Mouse (Mus musculus) kidney, adult 2 months (tissue): ENCODE data around the gene Gbp2b. TPM values are rescaled to one million over a fixed set of nuclear protein-coding genes. Genes with fewer than 3 reads are reported as not detected.
"Not testable (repeated sequence)": the region's sequence is repeated elsewhere in the genome, so short reads cannot be mapped to it uniquely, and the experiment has no call there.

Source experiments
- DNase-seq: peaks from one replicate; pipeline ENCODE4 v3.0.0; 2021
- H3K27ac ChIP-seq: fragments of 200-500 bp; 2 replicates; pipeline ENCODE4 v1.5.1; 2012; ENCODE audit warnings: low read depth, low read length, control low read depth, inconsistent platforms; ENCODE audit not compliant: insufficient read depth
- H3K27me3 ChIP-seq: fragments of 200-500 bp; replicated peaks from 2 replicates; pipeline ENCODE4 v1.6.1; 2012; ENCODE audit warnings: mild to moderate bottlenecking, moderate library complexity, low read length, inconsistent platforms; ENCODE audit not compliant: control insufficient read depth, insufficient read depth
- H3K36me3 ChIP-seq: fragments of 200-500 bp; 2 replicates; pipeline ENCODE4 v1.6.1; 2012; ENCODE audit warnings: mild to moderate bottlenecking, moderate library complexity, low read length, inconsistent platforms; ENCODE audit not compliant: control insufficient read depth, insufficient read depth
- H3K4me1 ChIP-seq: fragments of 200-500 bp; 2 replicates; pipeline ENCODE4 v1.6.1; 2011; ENCODE audit warnings: low read length; ENCODE audit not compliant: control insufficient read depth, insufficient read depth
- H3K4me3 ChIP-seq: fragments of 200-500 bp; 2 replicates; pipeline ENCODE4 v1.5.1; 2011; ENCODE audit warnings: mild to moderate bottlenecking, low read depth, low read length, control low read depth; ENCODE audit not compliant: insufficient read depth
- CTCF ChIP-seq: fragments of 200-500 bp; conservative IDR thresholded peaks from 2 replicates; pipeline ENCODE4 v1.5.1; 2011; ENCODE audit warnings: low read depth, mild to moderate bottlenecking, control low read depth, low read length, moderate library complexity, mixed read lengths; ENCODE audit not compliant: insufficient read depth, insufficient read length
- POLR2A ChIP-seq: fragments of 200-500 bp; IDR thresholded peaks from one replicate; pipeline ENCODE4 v1.6.1; 2011; ENCODE audit warnings: low read depth, low read length, control low read depth
- WGBS: fragments of 180-500 bp; shearing (Covaris S2); methylation state at CpG from one replicate; pipeline ENCODE4 v1.1.7; 2018; 5-methylcytosine and 5-hydroxymethylcytosine counted together
- polyA plus RNA-seq: library from polyadenylated mRNA; depleted of rRNA; stranded (reverse); fragments of >200 nt; gene quantifications from 2 replicates; pipeline ENCODE4 v1.2.3, GENCODE M21; 2012

Gbp2b gene
- polyA plus RNA-seq, 1 experiment: 0.27 TPM

- DNase-seq: no peak
- no peak overlapping the region; the same call in 1 of the 2 replicates for H3K4me3 ChIP-seq
- H3K27ac ChIP-seq: no peak overlapping the region
Measured at GRCm38 (mm10) chr3:142561045-142561646, 33.5 kb upstream of the Gbp2b start.

DNA sequence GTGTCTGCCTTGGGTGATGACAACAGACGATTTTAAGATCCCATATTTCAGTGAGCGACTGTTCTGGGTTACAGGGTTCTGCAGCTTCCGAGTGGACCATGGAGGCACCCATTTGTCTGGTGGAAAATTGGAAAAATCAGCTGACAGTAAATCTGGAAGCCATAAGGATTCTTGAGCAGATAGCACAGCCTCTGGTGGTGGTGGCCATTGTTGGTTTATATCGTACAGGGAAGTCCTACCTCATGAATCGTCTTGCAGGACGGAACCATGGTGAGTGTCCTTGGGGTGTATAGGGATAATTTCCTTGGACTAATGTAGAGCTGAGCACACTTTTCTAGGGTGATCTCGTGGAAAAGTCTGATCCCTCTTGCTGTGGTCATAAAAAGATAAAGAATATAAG is 33.0 kb upstream of the Gbp2b start:
- TF ChIP-seq POLR2A (no peak), CTCF (no peak)
- Histone ChIP-seq H3K4me1 (no peaks in the 10 kb centered on the region), H3K4me3 (no peak overlapping the region), H3K27ac (no peak overlapping the region), H3K36me3 (no peaks in the 10 kb centered on the region), H3K27me3 (no peaks in the 10 kb centered on the region)
- WGBS: 82% methylated on average over 7 of the region's 7 CpGs
- no peak for DNase-seq

More at GRCm38 (mm10) chr3:142561045-142561646, 33.5 kb upstream of the Gbp2b start:
- Histone ChIP-seq H3K4me1 (no peaks in the 10 kb centered on the region), H3K36me3 (no peaks in the 10 kb centered on the region), H3K27me3 (no peaks in the 10 kb centered on the region)
- WGBS: 80% methylated on average over 14 of the region's 14 CpGs
- TF ChIP-seq CTCF: no peak
- TF ChIP-seq POLR2A: no peak

DNA sequence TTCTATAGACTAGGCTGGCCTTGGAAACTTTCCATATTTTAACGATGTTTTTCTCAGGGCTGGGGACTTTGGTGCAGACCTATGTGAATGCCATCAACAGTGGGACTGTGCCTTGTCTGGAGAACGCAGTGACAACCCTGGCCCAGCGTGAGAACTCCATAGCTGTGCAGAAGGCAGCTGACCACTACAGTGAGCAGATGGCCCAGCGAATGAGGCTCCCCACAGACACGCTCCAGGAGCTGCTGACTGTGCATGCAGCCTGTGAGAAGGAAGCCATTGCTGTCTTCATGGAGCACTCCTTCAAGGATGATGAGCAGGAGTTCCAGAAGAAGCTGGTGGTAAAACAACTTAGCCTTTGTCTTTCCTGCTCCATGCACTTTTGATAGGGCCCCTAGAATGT is 27.2 kb upstream of the Gbp2b start:
- not testable (repeated sequence) for H3K4me3 ChIP-seq, DNase-seq, H3K4me1 ChIP-seq, H3K27me3 ChIP-seq, H3K27ac ChIP-seq, H3K36me3 ChIP-seq
- 75% methylated on average over 5 of the region's 5 CpGs for WGBS

DNA sequence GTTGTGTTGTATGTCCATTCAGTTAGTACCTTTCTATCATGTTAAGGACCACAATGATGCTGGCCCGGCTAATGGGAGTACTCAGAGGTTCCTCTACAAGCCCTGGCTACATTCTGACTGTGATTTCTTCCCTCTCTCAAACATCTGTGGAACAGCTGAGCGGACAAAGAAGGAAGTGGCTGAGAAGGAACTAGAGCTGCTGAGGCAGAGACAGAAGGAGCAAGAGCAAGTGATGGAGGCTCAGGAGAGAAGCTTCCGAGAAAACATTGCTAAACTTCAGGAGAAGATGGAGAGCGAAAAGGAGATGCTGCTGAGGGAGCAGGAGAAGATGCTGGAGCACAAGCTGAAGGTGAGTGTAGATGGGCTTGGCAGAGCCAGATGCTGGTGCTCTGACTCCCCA is 23.9 kb upstream of the Gbp2b start:
- no peak overlapping the region for H3K27ac ChIP-seq
- WGBS: 93% methylated on average over 4 of the region's 4 CpGs
- H3K4me3 ChIP-seq: no peak overlapping the region
- no peaks in the 10 kb centered on the region for H3K36me3 ChIP-seq
- TF ChIP-seq CTCF (no peak), POLR2A (no peak)
- no peak for DNase-seq
- no peaks in the 10 kb centered on the region for H3K27me3 ChIP-seq
- H3K4me1 ChIP-seq: no peaks in the 10 kb centered on the region

GRCm38 (mm10) chr3:142577108-142577507 is 17.5 kb upstream of the Gbp2b start:
- 73% methylated on average over 3 of the region's 3 CpGs for whole genome bisulfite sequencing
- DNase-seq: no peak

DNA sequence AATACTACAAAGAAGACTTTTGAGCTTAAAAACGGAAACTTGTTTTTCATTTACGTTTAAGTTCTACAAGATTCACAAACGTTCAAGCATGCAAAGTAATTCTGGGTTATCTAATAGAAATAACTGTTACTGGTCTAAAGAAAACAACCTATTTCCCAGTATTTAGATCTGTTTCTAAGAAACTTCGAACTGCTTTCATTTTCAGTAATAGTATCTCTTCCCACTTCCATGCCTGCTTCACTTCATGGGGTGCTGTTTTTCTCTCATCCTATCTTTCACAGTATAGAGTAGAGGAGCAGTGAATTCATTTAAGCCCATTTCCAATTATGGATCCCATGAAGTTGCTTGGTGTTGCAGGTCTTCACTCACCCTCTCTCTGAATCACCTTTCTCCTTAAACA is 16.3 kb upstream of the Gbp2b start:
- Histone ChIP-seq H3K27me3 (no peaks in the 10 kb centered on the region), H3K27ac (no peak overlapping the region), H3K4me3 (no peak overlapping the region), H3K4me1 (no peaks in the 10 kb centered on the region), H3K36me3 (no peaks in the 10 kb centered on the region)
- no peak for TF ChIP-seq CTCF
- TF ChIP-seq POLR2A: no peak
- WGBS: 90% methylated on average over 4 of the region's 4 CpGs
- DNase-seq: no peak

More at GRCm38 (mm10) chr3:142577108-142577507, 17.5 kb upstream of the Gbp2b start:
- no peak overlapping the region for H3K27ac ChIP-seq
- no peaks in the 10 kb centered on the region for H3K27me3 ChIP-seq
- no peaks in the 10 kb centered on the region for H3K36me3 ChIP-seq
- H3K4me1 ChIP-seq: no peaks in the 10 kb centered on the region
- no peak overlapping the region for H3K4me3 ChIP-seq
- TF ChIP-seq CTCF (no peak), POLR2A (no peak)

- DNase-seq: no peak
- no peak for TF ChIP-seq CTCF
- TF ChIP-seq POLR2A: no peak
- Histone ChIP-seq H3K4me1 (no peaks in the 10 kb centered on the region), H3K4me3 (no peak overlapping the region), H3K36me3 (no peaks in the 10 kb centered on the region), H3K27ac (no peak overlapping the region), H3K27me3 (no peaks in the 10 kb centered on the region)
- WGBS: 86% methylated on average over 4 of the region's 4 CpGs
Measured at GRCm38 (mm10) chr3:142583067-142583466, 11.6 kb upstream of the Gbp2b start.

DNA sequence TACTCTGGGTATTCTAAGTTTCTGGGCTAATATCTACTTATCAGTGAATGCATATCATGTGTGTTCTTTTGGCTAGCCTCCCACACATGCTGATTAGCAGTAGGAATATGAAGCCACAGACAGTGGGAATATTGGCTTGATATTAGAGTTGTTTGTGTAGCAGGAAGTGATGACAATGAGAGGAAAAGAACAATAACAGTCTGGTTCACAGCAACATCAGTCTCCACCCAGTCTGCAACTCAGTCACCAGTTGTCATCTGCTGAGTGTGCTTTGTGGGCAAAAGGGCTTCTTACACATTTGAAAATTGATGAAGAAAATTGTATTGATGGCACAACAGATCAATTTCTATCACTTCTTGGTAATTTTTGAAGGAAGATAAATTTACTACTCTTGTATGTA is 7.3 kb upstream of the Gbp2b start:
- H3K36me3 ChIP-seq: no peaks in the 10 kb centered on the region
- H3K4me1 ChIP-seq: no peaks in the 10 kb centered on the region
- DNase-seq: peak; percentile 14
- no peak overlapping the region for H3K27ac ChIP-seq
- no peaks in the 10 kb centered on the region for H3K27me3 ChIP-seq
- TF ChIP-seq CTCF (no peak), POLR2A (no peak)
- H3K4me3 ChIP-seq: no peak overlapping the region
